In the genomic region with DNA sequence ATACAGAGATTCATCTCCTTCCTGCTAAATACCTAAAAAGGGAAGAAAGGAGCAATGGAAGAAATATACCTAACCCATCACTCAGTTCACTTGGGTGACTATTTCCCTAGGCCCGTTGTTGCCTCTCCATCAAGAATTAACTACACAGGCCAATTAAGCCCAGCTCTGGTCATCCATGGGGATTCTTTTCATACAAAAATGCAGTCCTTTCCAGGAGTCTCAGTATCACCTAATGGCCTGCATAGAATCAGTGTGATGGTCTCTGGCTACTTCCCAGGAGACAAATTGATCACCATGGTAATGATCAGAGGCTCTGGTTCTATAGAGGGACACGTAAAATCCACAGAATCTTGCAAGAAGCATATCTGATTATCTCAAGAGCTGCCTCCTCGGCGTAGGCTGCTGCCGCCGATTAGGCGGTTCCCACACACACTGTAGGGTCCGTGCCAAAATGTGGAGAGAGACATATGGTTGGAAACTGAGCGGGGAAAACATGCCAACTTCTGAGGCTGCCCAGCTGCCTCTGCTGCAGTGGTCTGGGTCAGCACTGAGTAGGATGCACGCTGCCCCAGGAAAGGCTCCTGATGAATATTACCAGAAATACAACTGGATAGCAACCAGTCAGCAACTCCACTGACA, we compare ENCODE assay signal across 10 mouse cellular contexts. TPM values are rescaled to one million over a fixed set of nuclear protein-coding genes. Genes with fewer than 3 reads are reported as not detected.
DNase-seq lines count a peak whose midpoint lies in the region; ATAC-seq and TF ChIP-seq lines count a peak whose summit lies in the region.
"Had no signal": no experiment of that assay in that cellular context is flagged by ENCODE, and none has a peak within 500 bp of the region (broad histone marks: within the 10 kb centered on the region; RNA-seq: fewer than 3 reads in every experiment).

No protein-coding gene starts in this region.

- TF ChIP-seq POLR2A in brain, embryonic 14.5 days (IDR thresholded peaks at IDR 0.05; ENCODE audit: borderline replicate concordance, extremely low read depth, insufficient read depth, insufficient read length, poor library complexity, severe bottlenecking) = no peak

- 68% methylated on average over 10 of the region's 10 CpGs for WGBS in forebrain, embryonic 12.5 days
- 87% methylated on average over 10 of the region's 10 CpGs for WGBS in forebrain, embryonic 10.5 days

- no peak for TF ChIP-seq CTCF in brain, embryonic 14.5 days (IDR thresholded peaks at IDR 0.05; ENCODE audit: borderline replicate concordance, extremely low read depth, insufficient read depth, insufficient read length)

- no peak for DNase-seq in forebrain, embryonic 10.5 days (ENCODE audit: extremely low spot score, low spot score)
- DNase-seq in brain, embryonic 14.5 days (ENCODE audit: low read depth) = peak; percentile 90
- DNase-seq in heart, postnatal 14 days = peak; percentile 3 to 4
- DNase-seq in left cerebral cortex, adult 9 months (ENCODE audit: low spot score in 2 of 2) = peak; percentile 11 to 70
- peak; percentile 58 for DNase-seq in telencephalon, adult 2 months (ENCODE audit: low read depth, low spot score)
- no peak for DNase-seq in adrenal gland, adult (ENCODE audit: inconsistent age in 2 of 2, low spot score in 1 of 2)
- DNase-seq in testis, postnatal 14 days (ENCODE audit: low spot score) = no peak

- no peak overlapping the region for H3K27ac ChIP-seq in forebrain, embryonic 12.5 days
- H3K27ac ChIP-seq in forebrain, embryonic 10.5 days = no peak overlapping the region
- H3K27ac ChIP-seq: heart, embryonic 13.5 days had no signal

- no peak overlapping the region for H3K9ac ChIP-seq in forebrain, embryonic 12.5 days
- H3K9ac ChIP-seq: heart, embryonic 13.5 days had no signal

- intact Hi-C loops in heart, postnatal 14 days (cut with DNase I) = no loop called here

- H3K4me3 ChIP-seq in forebrain, embryonic 12.5 days (replicated peaks) = no peak overlapping the region
- H3K4me3 ChIP-seq in forebrain, embryonic 10.5 days = no peak overlapping the region
- H3K4me3 ChIP-seq: heart, embryonic 13.5 days; megakaryocyte, embryonic 14.5 days had no signal

- no peak overlapping the region for H3K4me2 ChIP-seq in forebrain, embryonic 12.5 days
- H3K4me2 ChIP-seq: heart, embryonic 13.5 days had no signal

- no peaks in the 10 kb centered on the region for H3K36me3 ChIP-seq in forebrain, embryonic 12.5 days (replicated peaks)
- H3K36me3 ChIP-seq in forebrain, embryonic 10.5 days (replicated peaks) = no peaks in the 10 kb centered on the region
- H3K36me3 ChIP-seq: heart, embryonic 13.5 days had no signal

- peak; percentile 64; the same call in 1 of the 2 replicates for ATAC-seq in forebrain, embryonic 12.5 days (ENCODE audit: low FRiP score)

- H3K9me3 ChIP-seq in forebrain, embryonic 12.5 days = no peaks in the 10 kb centered on the region
- H3K9me3 ChIP-seq in forebrain, embryonic 10.5 days = no peaks in the 10 kb centered on the region
- H3K9me3 ChIP-seq: heart, embryonic 13.5 days; megakaryocyte, embryonic 14.5 days had no signal

- H3K4me1 ChIP-seq in forebrain, embryonic 12.5 days = no peaks in the 10 kb centered on the region
- no peaks in the 10 kb centered on the region for H3K4me1 ChIP-seq in forebrain, embryonic 10.5 days
- H3K4me1 ChIP-seq: heart, embryonic 13.5 days; megakaryocyte, embryonic 14.5 days had no signal

- no peaks in the 10 kb centered on the region for H3K27me3 ChIP-seq in forebrain, embryonic 12.5 days
- H3K27me3 ChIP-seq in forebrain, embryonic 10.5 days (ENCODE audit: poor library complexity, severe bottlenecking) = no peaks in the 10 kb centered on the region
- H3K27me3 ChIP-seq: heart, embryonic 13.5 days; megakaryocyte, embryonic 14.5 days had no signal

RNA-seq across cellular contexts. Expression of a gene that starts 40.4 kb away (rescaled TPM):
- 4.4 and 7.5 TPM in 2 replicates for polyA plus RNA-seq in forebrain, embryonic 12.5 days (2016; fragmentation: Nextera tagmentation; extraction: Ambion mirVana)
- polyA plus RNA-seq in forebrain, embryonic 10.5 days (2016; fragmentation: Nextera tagmentation; extraction: Ambion mirVana) = 14.6 and 16.4 TPM in 2 replicates
- polyA plus RNA-seq in brain, embryonic 14.5 days (2012; rRNA removed) = 2.9 and 4.3 TPM in 2 replicates
- 1 to 10 TPM; 5.1 to 5.8 TPM for total RNA-seq in heart, postnatal 14 days (2021)

Comparison
In these comparisons a context has a peak if more than half of its experiments do, and no peak if none do; other contexts are left out.
1. DNase-seq: peak in brain, embryonic 14.5 days (single experiment), heart, postnatal 14 days (2 of 2), left cerebral cortex, adult 9 months (2 of 2) and telencephalon, adult 2 months (single experiment); none in forebrain, embryonic 10.5 days (single experiment), adrenal gland, adult (0 of 2) and testis, postnatal 14 days (single experiment).